Mouse (Mus musculus) kidney, adult 2 months (tissue): ENCODE measurements around the gene Adam21.

Experiments
- CTCF ChIP-seq: fragments of 200-500 bp; conservative IDR thresholded peaks from 2 replicates; pipeline ENCODE4 v1.5.1; 2011; ENCODE audit warnings: low read depth, mild to moderate bottlenecking, control low read depth, low read length, moderate library complexity, mixed read lengths; ENCODE audit not compliant: insufficient read depth, insufficient read length
- POLR2A ChIP-seq: fragments of 200-500 bp; IDR thresholded peaks from one replicate; pipeline ENCODE4 v1.6.1; 2011; ENCODE audit warnings: low read depth, low read length, control low read depth

GRCm38 (mm10) chr12:81596547-81597262, 28.4 kb upstream of the Adam21 start:
- no peak for TF ChIP-seq CTCF
- TF ChIP-seq POLR2A: no peak
